Mouse (Mus musculus) thymus, adult 2 months (tissue): ENCODE measurements around the gene Hoxa9. TPM values are rescaled to one million over a fixed set of nuclear protein-coding genes. Genes with fewer than 3 reads are reported as not detected.

ENCODE experiments used
- DNase-seq: peaks from one replicate; pipeline ENCODE4 v3.0.0; 2021
- H3K27ac ChIP-seq: fragments of 200-500 bp; 2 replicates; pipeline ENCODE4 v1.5.1; 2012; ENCODE audit warnings: low read length, control low read depth; ENCODE audit not compliant: control insufficient read depth, insufficient read depth
- H3K27me3 ChIP-seq: fragments of 200-500 bp; 2 replicates; pipeline ENCODE4 v1.6.1; 2012; ENCODE audit warnings: mild to moderate bottlenecking, low read length, moderate library complexity, mixed read lengths; ENCODE audit not compliant: control insufficient read depth, insufficient read depth
- H3K36me3 ChIP-seq: fragments of 200-500 bp; 2 replicates; pipeline ENCODE4 v1.6.1; 2012; ENCODE audit warnings: mild to moderate bottlenecking, low read length, moderate library complexity; ENCODE audit not compliant: control insufficient read depth, insufficient read depth
- H3K4me1 ChIP-seq: fragments of 200-500 bp; replicated peaks from 2 replicates; pipeline ENCODE4 v1.6.1; 2012; ENCODE audit warnings: low read length; ENCODE audit not compliant: control insufficient read depth, insufficient read depth
- H3K4me3 ChIP-seq: fragments of 200-500 bp; 2 replicates; pipeline ENCODE4 v1.5.1; 2012; ENCODE audit warnings: mild to moderate bottlenecking, low read length, control low read depth, moderate library complexity; ENCODE audit not compliant: control insufficient read depth, insufficient read depth
- CTCF ChIP-seq: fragments of 200-500 bp; IDR thresholded peaks from 2 replicates; pipeline ENCODE4 v1.5.1; 2012; ENCODE audit warnings: mild to moderate bottlenecking, control low read depth, low read length, moderate library complexity, borderline replicate concordance; ENCODE audit not compliant: control insufficient read depth, poor library complexity, insufficient read depth; ENCODE audit errors: extremely low read depth
- POLR2A ChIP-seq: fragments of 200-500 bp; IDR thresholded peaks from 2 replicates; pipeline ENCODE4 v1.6.1; 2012; ENCODE audit warnings: mild to moderate bottlenecking, low read length, control low read depth, moderate library complexity; ENCODE audit not compliant: control insufficient read depth, poor library complexity, insufficient read depth; ENCODE audit errors: extremely low read depth
- WGBS: fragments of 180-500 bp; shearing (Covaris S2); methylation state at CpG from one replicate; pipeline ENCODE4 v1.1.7; 2018; 5-methylcytosine and 5-hydroxymethylcytosine counted together
- polyA plus RNA-seq: library from polyadenylated mRNA; depleted of rRNA; stranded (reverse); fragments of >200 nt; gene quantifications from 2 replicates; pipeline ENCODE4 v1.2.3, GENCODE M21; 2012

Hoxa9 gene
- polyA plus RNA-seq, 1 experiment = 0.26 TPM

DNA sequence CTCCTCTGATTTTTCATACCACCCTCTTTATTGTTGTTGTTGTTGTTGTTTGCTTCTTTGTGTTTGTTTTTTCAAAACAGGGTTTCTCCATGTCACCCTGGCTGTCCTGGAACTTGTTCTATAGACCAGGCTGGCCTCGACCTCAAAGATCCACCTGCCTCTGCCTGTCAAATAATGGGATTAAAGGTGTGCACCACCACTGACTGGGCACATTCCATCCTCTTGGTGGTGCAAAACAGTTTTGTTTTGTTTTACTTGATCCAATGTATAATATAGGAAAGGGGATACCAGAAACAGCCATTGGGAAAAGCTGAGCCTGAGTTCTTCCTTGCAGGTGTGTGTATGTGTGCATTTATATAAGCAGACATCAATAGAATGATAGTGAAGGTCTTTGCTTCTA lies 44.4 kb downstream of the Hoxa9 start:
- Histone ChIP-seq H3K36me3 (no peaks in the 10 kb centered on the region), H3K27me3 (no peaks in the 10 kb centered on the region; the same call in 1 of the 2 replicates), H3K4me1 (no peaks in the 10 kb centered on the region), H3K4me3 (no peak overlapping the region), H3K27ac (no peak overlapping the region)
- WGBS = 98% methylated on average over 1 of the region's 1 CpGs
- TF ChIP-seq POLR2A = no peak
- TF ChIP-seq CTCF = no peak
- no peak for DNase-seq

DNA sequence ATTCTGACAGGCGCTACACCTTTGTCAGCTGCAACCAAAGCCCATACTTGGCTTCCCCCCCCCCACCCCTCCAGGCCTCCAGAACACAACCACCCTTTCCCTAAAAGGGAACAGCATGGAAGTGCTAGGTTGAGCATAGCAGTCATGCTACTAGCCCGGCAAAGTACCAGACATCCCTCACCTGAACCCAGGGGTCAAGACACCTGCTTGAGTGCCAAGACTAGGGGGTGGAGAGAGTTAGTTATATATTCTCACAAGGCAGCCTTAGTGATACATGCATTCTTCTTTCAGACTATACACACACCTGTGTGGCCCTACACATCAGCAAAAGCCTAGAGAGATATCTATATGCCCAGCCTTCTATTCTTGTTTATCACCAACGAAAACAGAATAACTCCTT lies 45.1 kb downstream of the Hoxa9 start:
- WGBS = 91% methylated on average over 3 of the region's 3 CpGs
- Histone ChIP-seq H3K27me3 (no peaks in the 10 kb centered on the region; the same call in 1 of the 2 replicates), H3K4me1 (no peaks in the 10 kb centered on the region), H3K36me3 (no peaks in the 10 kb centered on the region), H3K27ac (no peak overlapping the region), H3K4me3 (no peak overlapping the region)
- DNase-seq = no peak
- TF ChIP-seq CTCF = no peak
- no peak for TF ChIP-seq POLR2A

DNA sequence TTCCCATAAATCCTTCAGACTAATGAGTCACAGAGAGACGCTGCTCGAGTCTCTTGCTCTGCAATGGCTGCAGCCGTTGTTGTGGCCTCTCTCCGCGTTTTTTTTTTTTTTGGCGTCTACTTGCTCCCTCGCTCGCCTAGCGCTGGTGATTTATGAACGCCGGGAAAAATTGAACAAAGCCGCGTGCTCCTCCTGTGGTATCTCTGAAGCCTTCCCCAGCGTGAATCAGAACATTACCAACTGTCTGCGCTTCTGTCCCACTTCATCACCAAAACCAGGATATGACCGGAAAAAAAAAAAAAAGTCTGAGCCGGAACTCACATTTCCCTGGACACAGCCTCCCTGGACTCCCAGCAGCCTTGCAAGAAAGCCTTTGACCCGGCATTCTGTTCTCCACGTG lies 45.7 kb downstream of the Hoxa9 start:
- no peak overlapping the region for H3K4me3 ChIP-seq
- no peak for DNase-seq
- no peak for TF ChIP-seq CTCF
- TF ChIP-seq POLR2A = no peak
- 92% methylated on average over 19 of the region's 19 CpGs for WGBS
- H3K27ac ChIP-seq = no peak overlapping the region
- H3K4me1 ChIP-seq = no peaks in the 10 kb centered on the region
- no peaks in the 10 kb centered on the region; the same call in 1 of the 2 replicates for H3K27me3 ChIP-seq
- H3K36me3 ChIP-seq = no peaks in the 10 kb centered on the region

DNA sequence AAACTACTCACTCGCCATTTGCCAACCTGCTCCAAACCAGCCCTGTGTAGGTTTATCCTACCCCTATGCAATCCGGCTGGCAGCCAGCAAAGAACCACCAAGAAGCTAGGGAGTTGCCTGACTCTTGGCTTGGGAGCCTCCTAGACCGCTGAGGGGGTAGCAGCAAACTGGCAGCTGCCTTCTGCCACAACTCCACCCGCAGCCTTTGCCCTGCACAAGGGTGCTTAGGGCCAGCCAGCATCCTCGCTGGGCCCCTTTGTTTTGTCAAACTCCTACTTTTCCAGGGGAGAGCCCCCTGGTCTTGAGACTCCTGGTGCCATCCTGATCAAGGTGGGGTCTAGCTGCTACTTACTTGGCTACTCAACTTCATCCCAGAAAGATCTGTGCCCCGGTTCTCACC lies 46.2 kb downstream of the Hoxa9 start:
- no peak for DNase-seq
- Histone ChIP-seq H3K4me3 (no peak overlapping the region), H3K27me3 (no peaks in the 10 kb centered on the region), H3K4me1 (no peaks in the 10 kb centered on the region), H3K27ac (no peak overlapping the region), H3K36me3 (no peaks in the 10 kb centered on the region)
- TF ChIP-seq CTCF = no peak
- TF ChIP-seq POLR2A = no peak
- 88% methylated on average over 6 of the region's 6 CpGs for WGBS

DNA sequence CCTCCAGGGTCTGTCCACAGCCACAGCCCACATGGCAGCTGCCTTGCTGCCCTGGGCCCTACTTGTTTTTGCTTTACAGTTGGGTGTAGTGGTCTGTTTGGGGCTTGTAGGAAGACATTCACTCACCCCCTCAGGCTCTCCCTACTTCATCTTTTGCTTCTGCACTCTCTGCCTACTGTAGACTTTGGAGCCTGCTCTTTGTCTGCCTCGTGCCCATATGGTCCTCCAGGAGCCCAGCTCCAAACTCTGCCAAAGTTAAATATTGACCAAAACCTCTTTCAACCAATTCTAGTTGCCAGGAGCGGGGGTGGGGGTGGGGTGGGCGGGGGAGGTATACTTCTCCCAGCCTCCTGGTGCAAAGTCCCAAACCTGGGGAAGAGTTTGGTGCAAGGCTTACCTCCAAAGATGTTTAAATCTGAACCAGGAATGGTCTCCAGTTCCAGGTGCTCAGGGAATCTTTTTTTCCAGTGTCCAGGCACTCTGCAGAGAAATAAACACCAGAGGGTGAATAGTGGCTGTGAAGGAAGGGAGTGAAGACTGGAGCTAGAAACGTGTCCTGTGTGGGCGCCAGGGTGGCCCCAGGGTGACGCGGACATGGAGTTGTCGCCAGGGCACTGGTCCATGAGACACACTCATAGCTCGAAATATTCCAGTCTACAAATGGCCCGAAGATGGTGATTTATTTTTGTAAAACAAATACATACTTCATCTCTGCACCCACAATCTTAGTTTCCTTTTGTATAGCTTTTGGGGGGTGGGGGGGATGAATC lies 47.4 kb downstream of the Hoxa9 start:
- Histone ChIP-seq H3K4me3 (no peak overlapping the region), H3K36me3 (no peaks in the 10 kb centered on the region), H3K27ac (no peak overlapping the region), H3K27me3 (no peaks in the 10 kb centered on the region), H3K4me1 (no peaks in the 10 kb centered on the region)
- DNase-seq = no peak
- TF ChIP-seq POLR2A = no peak
- TF ChIP-seq CTCF = no peak
- WGBS = 94% methylated on average over 10 of the region's 10 CpGs

DNA sequence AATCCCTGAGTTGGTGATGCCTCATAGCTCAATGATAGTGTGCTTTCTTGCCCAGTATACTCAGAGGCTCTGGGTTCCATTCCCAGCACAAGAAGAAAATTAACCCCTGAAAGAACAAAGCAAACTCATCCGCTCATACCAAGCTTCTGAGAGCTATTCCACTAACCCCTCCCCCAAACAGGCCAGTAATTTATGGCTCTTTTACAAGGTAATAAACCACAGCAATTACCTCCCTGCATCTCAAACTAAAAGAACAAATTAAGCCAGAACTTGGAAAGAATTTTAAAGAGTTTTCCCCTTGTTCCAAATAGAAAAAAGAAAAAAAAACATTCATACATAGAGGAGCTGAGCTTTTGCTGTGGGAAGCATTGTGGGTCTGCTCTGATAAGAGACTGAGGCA lies 48.1 kb downstream of the Hoxa9 start:
- Histone ChIP-seq H3K27ac (no peak overlapping the region), H3K4me1 (no peaks in the 10 kb centered on the region), H3K4me3 (no peak overlapping the region), H3K36me3 (no peaks in the 10 kb centered on the region), H3K27me3 (no peaks in the 10 kb centered on the region)
- DNase-seq = no peak
- TF ChIP-seq POLR2A (no peak), CTCF (no peak)
- WGBS = 97% methylated on average over 1 of the region's 1 CpGs

DNA sequence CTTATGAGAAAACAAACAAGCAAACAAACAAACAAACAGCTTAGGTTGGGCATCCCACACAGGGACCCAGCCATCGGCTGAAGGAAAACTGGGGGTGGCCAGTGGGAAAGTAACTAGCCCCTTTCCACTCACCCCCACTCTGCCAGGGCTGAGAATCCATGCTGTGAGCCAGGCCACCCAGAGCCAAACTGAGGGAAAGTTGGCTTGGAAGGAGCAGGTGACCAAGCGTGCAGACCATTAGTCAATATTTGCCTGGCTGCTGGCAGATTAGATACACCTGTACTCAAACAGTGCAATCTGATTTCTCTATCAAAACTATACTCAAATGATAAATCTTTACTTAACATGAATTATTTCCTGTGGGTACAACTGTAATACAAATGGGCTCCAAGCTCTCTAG lies 48.9 kb downstream of the Hoxa9 start:
- H3K36me3 ChIP-seq = no peaks in the 10 kb centered on the region
- TF ChIP-seq POLR2A (no peak), CTCF (no peak)
- no peaks in the 10 kb centered on the region for H3K4me1 ChIP-seq
- DNase-seq = no peak
- no peaks in the 10 kb centered on the region for H3K27me3 ChIP-seq
- WGBS = 96% methylated on average over 2 of the region's 2 CpGs
- H3K4me3 ChIP-seq = no peak overlapping the region
- H3K27ac ChIP-seq = no peak overlapping the region

DNA sequence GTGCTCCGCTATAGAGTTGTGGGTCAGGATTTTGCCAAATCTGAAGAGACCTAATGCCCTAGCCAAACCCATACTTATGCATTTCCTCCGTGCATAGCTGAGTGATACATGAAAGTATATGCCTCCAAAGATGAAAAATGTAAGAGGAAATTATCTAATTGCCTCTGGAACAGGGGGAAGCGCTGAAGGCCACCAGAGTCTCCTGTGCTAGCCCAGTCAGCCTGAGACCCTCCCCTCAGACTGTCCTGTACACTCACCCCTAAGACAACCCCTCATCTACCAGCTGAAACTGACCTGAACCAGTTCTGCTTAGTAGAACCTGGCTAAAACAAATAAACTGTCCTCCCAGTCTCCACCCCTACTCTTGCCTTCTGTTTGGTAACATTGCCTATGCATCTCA lies 50.2 kb downstream of the Hoxa9 start:
- Histone ChIP-seq H3K4me1 (no peaks in the 10 kb centered on the region), H3K4me3 (no peak overlapping the region), H3K27ac (no peak overlapping the region), H3K36me3 (no peaks in the 10 kb centered on the region), H3K27me3 (no peaks in the 10 kb centered on the region)
- no peak for DNase-seq
- WGBS = 91% methylated on average over 3 of the region's 3 CpGs
- TF ChIP-seq POLR2A (no peak), CTCF (no peak)
